Mouse (Mus musculus): Measurements from ENCODE around the gene Pnpla2.

Pnpla2 gene

DNA sequence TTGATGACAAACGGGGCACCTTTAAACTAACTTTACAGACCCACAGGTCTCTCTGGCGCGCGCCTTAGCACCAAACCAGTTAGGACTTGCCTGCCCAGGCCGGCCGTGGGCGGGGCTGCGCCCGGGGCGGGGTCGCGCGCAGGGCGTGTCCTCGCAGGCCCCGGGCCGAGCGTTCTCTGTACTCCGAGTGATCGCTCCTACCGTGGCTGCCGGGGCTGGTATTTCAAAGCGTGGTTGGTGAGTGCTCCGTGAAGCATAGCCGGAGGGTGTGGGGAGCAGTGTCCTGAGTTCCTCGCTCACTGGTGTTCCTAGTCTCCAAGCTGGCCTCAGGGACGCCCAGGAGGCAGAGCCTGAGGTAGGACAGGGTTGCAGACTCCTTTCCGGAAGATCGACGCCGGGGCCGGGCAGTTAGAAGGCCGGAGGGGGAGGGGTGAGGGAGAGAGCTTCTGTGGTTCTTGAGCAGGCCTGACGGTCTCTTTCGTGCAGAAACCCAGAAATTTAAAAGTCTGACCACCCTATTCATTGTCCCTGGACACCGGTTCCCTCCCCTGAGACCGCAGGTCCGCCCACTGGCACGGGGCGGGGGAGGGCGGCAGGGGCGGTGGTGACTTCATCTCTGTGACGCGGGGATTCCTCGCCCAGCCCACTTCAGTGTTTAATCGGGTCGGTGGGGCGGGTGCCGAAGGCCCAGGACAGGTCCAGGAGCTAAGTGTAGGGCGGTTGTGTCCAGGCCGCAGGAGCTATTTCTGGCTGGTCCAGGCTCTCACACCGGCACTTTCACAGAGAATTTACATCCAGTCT is 12.4 kb downstream of the Pnpla2 start, which contains the start of gene Cd151:
Gene Cd151 (plus strand): TSS at position 163 of the 801 bp plus-strand sequence.
- peak; percentile 87 to 90 for DNase-seq (ENCODE audit: low spot score in 2 of 2)

DNA sequence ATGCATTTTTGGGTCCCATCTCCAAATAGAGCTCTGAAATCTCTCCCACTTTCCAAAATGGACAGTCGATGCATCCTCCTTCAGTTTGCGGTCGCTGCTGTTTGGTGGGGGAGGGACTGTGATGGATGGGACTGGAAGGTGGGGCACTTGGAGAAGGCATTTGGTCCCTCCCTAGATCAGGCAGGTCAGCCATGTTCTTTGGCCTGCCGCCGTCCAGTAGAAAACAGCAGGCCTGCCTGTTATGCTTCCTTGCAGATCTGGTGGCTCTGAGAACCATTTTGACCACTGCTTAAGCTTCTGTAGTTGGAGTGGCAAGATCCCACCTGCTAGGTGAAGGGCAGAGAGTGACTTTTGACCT is 13.1 kb downstream of the Pnpla2 start:
- DNase-seq (ENCODE audit: low spot score in 2 of 2): no peak

DNA sequence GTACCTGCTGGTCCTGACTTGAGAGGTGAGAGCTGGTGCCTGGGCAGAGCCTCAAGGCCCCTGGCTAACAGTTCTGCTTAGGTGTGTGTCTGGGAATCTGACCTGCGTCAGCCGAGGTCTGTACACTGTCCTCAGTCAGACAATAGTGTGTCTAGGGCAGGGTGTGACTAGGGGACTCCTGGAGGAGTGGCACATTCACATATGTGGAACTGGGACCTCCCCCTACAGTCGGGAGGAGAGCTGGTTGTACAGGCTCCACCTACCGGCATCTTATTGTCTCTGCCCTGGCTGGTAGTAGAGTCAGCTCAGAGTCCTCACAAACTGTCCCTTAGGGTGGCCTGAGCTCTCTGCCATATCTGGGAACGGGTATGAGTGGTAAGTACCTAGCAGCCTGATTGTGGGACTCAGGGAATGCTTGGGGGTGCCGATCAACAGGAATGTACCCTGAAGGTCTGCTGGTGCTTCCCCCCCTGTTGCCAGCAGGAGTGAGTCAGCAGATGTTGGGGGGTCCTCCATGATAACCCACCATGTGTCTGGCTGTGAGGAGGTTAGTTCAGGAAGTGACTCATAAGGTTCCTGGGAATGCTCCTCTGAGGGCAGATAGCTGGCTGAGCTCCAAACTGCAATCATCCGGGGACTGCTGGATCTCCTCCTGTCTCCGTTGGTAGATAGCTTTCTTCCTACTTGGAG is 13.7 kb downstream of the Pnpla2 start:
- DNase-seq (ENCODE audit: low spot score in 2 of 2): peak; percentile 78 to 79

- DNase-seq (ENCODE audit: low spot score in 2 of 2): no peak
Observed at GRCm38 (mm10) chr7:141469352-141469751, 14.4 kb downstream of the Pnpla2 start.

DNA sequence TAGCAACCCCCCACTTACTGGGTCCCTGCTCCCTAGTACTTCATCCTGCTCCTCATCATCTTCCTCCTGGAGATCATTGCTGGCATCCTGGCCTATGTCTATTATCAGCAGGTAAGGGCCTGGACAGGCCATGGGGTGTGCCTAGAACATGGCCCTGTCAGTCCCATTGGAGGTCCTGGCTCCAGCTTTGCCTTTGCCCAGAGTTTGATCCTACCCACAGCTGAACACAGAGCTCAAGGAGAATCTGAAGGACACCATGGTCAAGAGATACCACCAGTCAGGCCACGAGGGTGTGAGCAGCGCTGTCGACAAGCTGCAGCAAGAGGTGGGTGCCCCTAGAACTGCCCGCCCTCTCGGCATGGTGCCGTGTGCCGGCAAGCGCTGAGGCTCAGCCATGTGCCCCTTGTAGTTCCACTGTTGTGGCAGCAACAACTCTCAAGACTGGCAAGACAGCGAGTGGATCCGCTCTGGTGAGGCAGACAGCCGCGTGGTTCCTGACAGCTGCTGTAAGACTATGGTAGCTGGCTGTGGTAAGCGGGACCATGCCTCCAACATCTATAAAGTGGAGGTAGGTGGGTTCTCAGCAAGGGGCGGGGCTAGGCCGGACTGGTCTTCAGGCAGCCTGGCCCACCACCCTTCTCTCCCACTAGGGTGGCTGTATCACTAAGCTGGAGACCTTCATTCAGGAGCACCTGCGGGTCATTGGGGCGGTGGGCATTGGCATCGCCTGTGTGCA is 15.1 kb downstream of the Pnpla2 start:
- DNase-seq (ENCODE audit: low spot score in 2 of 2): no peak

DNA sequence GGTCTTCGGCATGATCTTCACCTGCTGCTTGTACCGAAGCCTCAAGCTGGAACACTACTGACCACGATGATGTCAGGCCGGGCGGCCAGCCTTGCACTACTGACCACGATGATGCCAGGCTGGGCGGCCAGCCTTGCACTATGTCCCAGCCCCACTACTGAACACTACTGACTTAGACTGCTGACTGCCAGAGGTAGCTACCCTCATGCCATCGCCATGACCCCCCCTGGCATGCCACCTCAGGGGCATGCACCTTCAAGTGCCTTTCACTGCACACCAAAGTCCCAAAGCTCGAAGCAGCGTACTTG is 15.6 kb downstream of the Pnpla2 start:
- no peak for DNase-seq (ENCODE audit: low spot score in 2 of 2)

- no peak for DNase-seq (ENCODE audit: low spot score in 2 of 2)
Observed at GRCm38 (mm10) chr7:141471236-141471635, 16.2 kb downstream of the Pnpla2 start.

DNA sequence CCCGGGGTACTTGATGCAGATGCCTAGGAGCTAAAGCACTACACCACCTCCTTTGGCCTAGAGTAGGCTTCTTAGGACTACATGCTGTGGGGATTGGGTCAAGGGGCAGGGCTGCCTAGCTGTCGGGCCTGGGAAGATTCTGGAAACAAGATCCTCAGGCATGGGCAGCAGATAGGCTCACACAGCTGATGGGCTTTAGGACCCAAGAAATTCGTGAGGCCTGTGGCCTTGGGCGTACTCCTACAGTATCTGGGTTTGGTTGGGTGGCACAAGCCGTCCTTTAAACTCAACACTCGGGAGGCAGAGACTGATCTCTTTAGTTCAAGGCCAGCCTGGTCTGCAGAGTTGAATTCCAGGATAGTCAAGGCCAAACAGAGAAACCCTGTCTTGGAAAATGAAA is 17.2 kb downstream of the Pnpla2 start:
- no peak for DNase-seq (ENCODE audit: low spot score in 2 of 2)

GRCm38 (mm10) chr7:141472763-141473162 is 17.8 kb downstream of the Pnpla2 start:
- DNase-seq (ENCODE audit: low spot score in 2 of 2): no peak

DNA sequence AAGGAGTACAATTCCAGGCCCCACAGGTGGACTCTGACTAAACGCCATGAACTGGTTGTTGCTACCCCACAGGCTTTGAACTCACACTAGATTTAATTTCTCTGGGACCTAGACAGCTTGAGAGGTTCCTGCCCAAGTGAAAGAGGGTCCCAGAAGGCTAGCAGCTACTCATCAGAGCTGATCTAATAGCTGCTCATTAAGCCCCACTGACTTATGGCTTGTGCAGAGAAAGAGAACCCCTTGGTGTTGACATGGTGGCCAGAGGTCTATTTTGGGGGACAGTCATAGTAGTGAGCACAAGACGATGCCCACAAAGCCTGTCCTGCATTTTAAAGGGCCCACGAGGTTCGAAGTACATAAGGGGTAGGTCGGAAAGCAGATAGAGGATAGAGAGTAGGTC is 19.2 kb downstream of the Pnpla2 start:
- DNase-seq (ENCODE audit: low spot score in 2 of 2): no peak

GRCm38 (mm10) chr7:141475011-141475804 is 20.2 kb downstream of the Pnpla2 start, which contains the start of the genes Polr2l and Tspan4:
Gene Polr2l (minus strand): TSS chr7:141475132.
Gene Tspan4 (plus strand): TSS chr7:141475240.
- peak; percentile 76 to 79 for DNase-seq (ENCODE audit: low spot score in 2 of 2)

GRCm38 (mm10) chr7:141475805-141476158 is 20.8 kb downstream of the Pnpla2 start:
- DNase-seq (ENCODE audit: low spot score in 2 of 2): no peak

GRCm38 (mm10) chr7:141476226-141476980 is 21.4 kb downstream of the Pnpla2 start:
- DNase-seq (ENCODE audit: low spot score in 2 of 2): peak; percentile 59

DNA sequence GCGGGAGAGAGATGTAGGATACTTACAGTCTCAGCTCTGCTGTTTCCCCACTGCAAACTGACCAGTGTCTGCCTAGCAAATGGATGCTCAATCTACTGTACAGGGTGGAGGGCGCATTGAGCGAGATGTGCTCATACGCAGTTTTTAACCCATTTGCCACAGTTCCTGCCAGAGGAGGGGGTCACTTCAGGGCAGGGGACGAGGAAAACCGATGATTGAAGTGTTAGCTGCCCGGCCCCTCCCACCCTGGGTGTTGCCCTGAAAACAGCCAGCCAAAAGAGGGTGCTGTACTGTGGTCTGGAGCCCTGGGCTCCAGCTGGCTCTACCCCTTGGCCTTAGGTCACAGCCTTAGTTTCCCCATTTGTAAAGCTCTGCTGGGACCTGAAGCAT is 22.0 kb downstream of the Pnpla2 start:
- DNase-seq (ENCODE audit: low spot score in 2 of 2): no peak

DNA sequence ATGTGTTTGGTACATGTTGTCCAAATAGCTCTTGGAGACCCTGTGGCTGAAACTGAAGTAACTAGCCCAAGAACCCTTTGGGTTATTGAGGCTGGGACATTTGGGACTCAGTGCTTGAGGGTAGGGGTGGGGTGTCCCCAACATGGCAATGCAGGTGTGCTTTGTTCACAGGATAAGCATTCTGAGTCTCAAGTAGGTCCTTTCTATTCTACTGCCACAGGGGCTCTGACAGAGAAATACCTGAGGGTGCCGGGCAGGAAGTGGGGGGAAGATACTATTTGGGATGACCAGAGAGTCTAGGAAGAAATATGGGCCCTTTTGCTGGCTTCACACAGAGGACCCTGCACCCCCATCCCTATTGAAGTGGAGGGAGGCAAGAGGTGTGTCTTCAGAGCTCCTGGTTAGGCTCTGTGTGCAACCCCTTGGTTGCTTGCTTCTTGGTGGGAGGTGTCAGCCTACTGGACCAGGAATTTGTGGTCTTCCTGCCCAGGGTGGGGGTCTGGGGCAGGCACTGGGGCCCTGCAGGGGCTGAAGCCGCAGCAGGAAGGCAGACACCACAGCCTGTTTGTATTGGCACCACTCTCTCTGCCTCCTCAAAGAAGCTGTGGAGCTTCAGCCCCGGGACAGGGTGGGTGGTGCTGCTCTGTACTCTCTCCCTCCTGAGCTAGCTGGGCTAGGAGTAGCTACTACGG is 22.7 kb downstream of the Pnpla2 start:
- DNase-seq (ENCODE audit: low spot score in 2 of 2): no peak

- DNase-seq (ENCODE audit: low spot score in 2 of 2): no peak
Observed at GRCm38 (mm10) chr7:141478270-141478748, 23.3 kb downstream of the Pnpla2 start.

GRCm38 (mm10) chr7:141480842-141481497 is 26.0 kb downstream of the Pnpla2 start:
- peak; percentile 82 to 83 for DNase-seq (ENCODE audit: low spot score in 2 of 2)

GRCm38 (mm10) chr7:141481498-141482401 is 26.8 kb downstream of the Pnpla2 start:
- peak in 1 of 2 experiments; percentile 50 for DNase-seq (ENCODE audit: low spot score in 2 of 2)
